ENCODE assay signal across 28 mouse cellular contexts in the genomic region with DNA sequence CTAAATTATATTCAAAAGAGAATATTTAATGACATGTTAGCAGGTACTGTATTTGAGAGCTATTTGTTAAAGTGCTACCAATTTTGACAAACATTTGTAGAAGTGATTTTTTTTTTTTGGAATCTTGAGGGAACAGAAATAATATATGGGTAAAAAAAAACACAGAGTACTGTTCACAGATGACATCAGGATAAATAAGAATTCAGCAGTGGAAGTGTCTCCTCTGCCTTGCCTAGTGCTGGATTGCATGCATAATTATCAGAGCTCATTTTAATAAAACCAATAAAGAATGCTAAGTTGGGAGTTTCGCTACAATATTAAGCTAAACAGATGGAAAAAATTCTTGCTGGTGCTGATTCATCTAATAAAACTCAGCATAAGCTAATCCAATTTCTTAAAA.
"Had no signal": no experiment of that assay in that cellular context is flagged by ENCODE, and none has a peak within 500 bp of the region (broad histone marks: within the 10 kb centered on the region; RNA-seq: fewer than 3 reads in every experiment).

No protein-coding gene starts in this region.

- H3K36me3 ChIP-seq: heart, embryonic 13.5 days; heart, embryonic 15.5 days; hindbrain, embryonic 10.5 days; hindbrain, embryonic 12.5 days; intestine, embryonic 15.5 days; limb, embryonic 10.5 days; limb, embryonic 12.5 days; liver, embryonic 13.5 days; liver, embryonic 15.5 days had no signal

- H3K27me3 ChIP-seq: heart, embryonic 15.5 days; hindbrain, embryonic 12.5 days; intestine, embryonic 15.5 days; limb, embryonic 12.5 days; liver, embryonic 13.5 days; liver, embryonic 15.5 days had no signal

- ATAC-seq: hindbrain, embryonic 16.5 days; inflammation-experienced regulatory T-cells, adult 6 months; intestine, embryonic 15.5 days; intestine, postnatal 0 days had no signal

- H3K4me3 ChIP-seq: heart, adult 2 months; heart, embryonic 13.5 days; heart, embryonic 15.5 days; hindbrain, embryonic 10.5 days; hindbrain, embryonic 12.5 days; intestine, embryonic 15.5 days; layer of hippocampus, adult 2 months; left cerebral cortex, adult 2 months; limb, embryonic 10.5 days; limb, embryonic 12.5 days; liver, embryonic 13.5 days; liver, embryonic 15.5 days had no signal

- H3K4me2 ChIP-seq: heart, embryonic 11.5 days; heart, embryonic 13.5 days; heart, embryonic 15.5 days; hindbrain, embryonic 12.5 days; hindbrain, embryonic 14.5 days; intestine, embryonic 15.5 days; limb, embryonic 12.5 days; liver, embryonic 11.5 days; liver, embryonic 13.5 days; liver, embryonic 15.5 days had no signal

- DNase-seq: gastrocnemius, postnatal 14 days; gastrocnemius, postnatal 36 days; heart, adult 2 months; heart, postnatal 14 days; heart, postnatal 4 days; kidney, adult 18-20 months; kidney, adult 8-10 months; kidney, postnatal 10 days; kidney, postnatal 25 days; kidney, postnatal 4 days; liver; liver, embryonic 13.5 days had no signal

- H3K9me3 ChIP-seq: heart, embryonic 13.5 days; heart, embryonic 15.5 days; hindbrain, embryonic 10.5 days; hindbrain, embryonic 12.5 days; intestine, embryonic 15.5 days; limb, embryonic 10.5 days; limb, embryonic 12.5 days; liver, embryonic 13.5 days; liver, embryonic 15.5 days had no signal

- H3K27ac ChIP-seq: heart, adult 2 months; heart, embryonic 13.5 days; heart, embryonic 15.5 days; hindbrain, embryonic 10.5 days; hindbrain, embryonic 12.5 days; hindbrain, embryonic 14.5 days; intestine, embryonic 15.5 days; layer of hippocampus, adult 2 months; left cerebral cortex, adult 2 months; limb, embryonic 10.5 days; limb, embryonic 12.5 days; liver, embryonic 13.5 days; liver, embryonic 15.5 days had no signal

- H3K4me1 ChIP-seq: heart, embryonic 15.5 days; liver, embryonic 13.5 days; liver, embryonic 15.5 days had no signal

- H3K9ac ChIP-seq: heart, embryonic 13.5 days; heart, embryonic 15.5 days; hindbrain, embryonic 12.5 days; hindbrain, embryonic 14.5 days; intestine, embryonic 15.5 days; limb, embryonic 12.5 days; liver, embryonic 13.5 days; liver, embryonic 15.5 days had no signal
